Mouse (Mus musculus): ENCODE results near the gene Olfr237-ps1.
"Not testable (repeated sequence)": the region's sequence is repeated elsewhere in the genome, so short reads cannot be mapped to it uniquely, and the experiment has no call there.

Olfr237-ps1 gene

DNA sequence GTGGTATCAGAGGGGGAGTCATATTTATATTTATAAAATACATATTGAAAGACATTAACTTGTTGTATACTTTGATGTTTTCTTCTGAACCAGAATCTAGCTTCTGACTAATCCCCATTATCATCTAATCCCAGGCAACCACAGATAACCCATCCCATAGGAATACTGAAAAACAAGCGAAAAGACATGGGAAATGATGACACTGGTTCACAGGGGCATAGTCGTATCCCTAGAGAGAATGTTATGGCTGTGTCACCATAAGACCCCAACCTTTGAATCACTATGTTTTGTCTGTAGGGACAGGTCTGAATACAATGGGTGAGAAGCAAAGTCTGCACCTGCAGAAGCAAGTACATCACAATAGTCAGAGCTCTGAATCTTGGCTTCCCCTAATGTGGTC is at the start of gene Olfr237-ps1:
TSS of gene Olfr237-ps1 (plus strand) at position 301 of the 400 bp plus-strand sequence.
- not testable (repeated sequence) for DNase-seq (ENCODE audit: low read depth, low spot score)

GRCm38 (mm10) chr6:43106069-43106468 is 40.3 kb upstream of the Olfr237-ps1 start, which contains the start of gene Olfr441:
TSS of gene Olfr441 (plus strand) at chr6:43106369.
- DNase-seq (ENCODE audit: low read depth, low spot score), result not testable (repeated sequence)

DNA sequence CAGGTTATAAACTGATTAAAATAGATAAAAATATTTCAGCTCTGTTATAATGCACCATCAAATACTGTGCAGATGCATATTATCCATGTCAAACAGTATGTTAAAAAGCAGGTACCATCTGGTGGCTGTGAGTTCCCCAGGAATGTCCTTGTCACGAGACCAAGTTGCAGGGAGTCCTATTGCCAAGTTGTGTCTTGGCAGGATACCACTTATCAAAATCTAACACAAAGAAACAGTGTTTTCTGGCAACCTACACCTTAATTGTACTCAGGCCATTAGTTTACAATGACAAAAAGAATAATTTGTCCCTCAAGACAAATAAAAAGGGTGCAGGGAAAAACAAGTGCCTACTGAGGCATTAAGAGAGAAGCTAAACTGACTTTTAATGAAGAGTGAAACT is 13.1 kb downstream of the Olfr237-ps1 start:
- no peak for DNase-seq (ENCODE audit: low read depth, low spot score)

GRCm38 (mm10) chr6:43162982-43163381 is 16.6 kb downstream of the Olfr237-ps1 start, which contains the start of gene Olfr437:
TSS of gene Olfr437 (plus strand) at chr6:43163282.
- DNase-seq (ENCODE audit: low read depth, low spot score), result no peak

GRCm38 (mm10) chr6:43167246-43167645 is 20.9 kb downstream of the Olfr237-ps1 start:
- DNase-seq (ENCODE audit: low read depth, low spot score), result no peak

DNA sequence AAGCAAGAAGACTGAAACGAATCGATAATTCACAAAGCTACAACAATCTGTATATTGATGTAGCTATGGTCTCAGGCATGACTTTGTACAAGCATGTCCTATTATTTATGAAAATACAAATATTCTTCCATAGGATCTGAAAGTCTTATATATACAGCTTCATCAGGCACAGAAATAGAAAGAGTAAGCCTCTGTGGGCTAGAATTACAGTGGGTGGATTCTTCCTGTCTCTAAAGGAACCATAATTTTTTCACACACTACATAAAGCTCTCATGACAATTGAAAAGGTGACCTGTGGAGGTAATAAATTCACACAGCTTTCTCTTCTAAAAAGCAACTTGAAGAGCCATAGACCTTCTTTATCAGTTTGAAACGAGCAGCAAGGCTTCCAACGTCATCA is 25.5 kb downstream of the Olfr237-ps1 start, which contains the start of gene Olfr13:
TSS of gene Olfr13 (plus strand) at position 301 of the 400 bp plus-strand sequence.
- DNase-seq (ENCODE audit: low read depth, low spot score), result no peak

DNA sequence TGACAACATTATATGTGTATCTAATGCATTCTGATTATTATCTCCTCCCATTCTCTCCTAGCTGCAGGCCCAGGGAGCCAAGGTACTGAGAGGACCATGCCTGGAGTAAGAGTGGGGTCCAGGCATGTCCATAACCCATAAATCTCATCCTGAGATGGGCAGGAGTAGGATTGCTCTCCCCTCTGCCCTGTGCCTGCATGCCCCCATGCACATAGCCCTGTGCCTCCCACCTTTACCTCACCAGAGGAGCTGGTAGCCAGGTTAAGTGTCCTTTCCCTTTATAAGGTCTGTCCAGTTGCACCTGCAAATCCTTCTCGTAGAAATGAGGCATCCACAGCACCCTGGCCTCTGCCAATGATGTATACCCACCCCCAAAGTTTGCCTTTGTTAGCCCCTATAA is 31.8 kb downstream of the Olfr237-ps1 start:
- DNase-seq (ENCODE audit: low read depth, low spot score), result no peak

GRCm38 (mm10) chr6:43178584-43179501 is 32.5 kb downstream of the Olfr237-ps1 start:
- DNase-seq (ENCODE audit: low read depth, low spot score), result no peak

DNA sequence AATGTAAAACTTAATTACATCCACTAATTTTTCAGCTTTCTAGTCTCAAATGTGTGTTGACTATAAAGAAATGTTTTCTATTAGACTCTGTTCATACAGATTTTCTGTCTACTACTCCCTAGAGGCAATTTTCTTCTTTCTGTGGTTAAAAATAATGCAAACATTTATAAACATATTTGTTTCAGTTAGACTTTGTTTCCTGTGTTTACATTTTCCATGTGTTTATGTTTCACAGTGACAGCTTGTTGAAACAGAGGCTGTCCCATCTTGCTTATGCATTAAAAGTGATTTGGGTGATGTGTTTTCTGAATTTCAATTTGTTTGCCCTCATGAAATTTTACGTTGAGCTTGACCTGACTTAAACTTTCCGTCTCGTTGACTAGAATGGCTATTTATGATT is 44.6 kb downstream of the Olfr237-ps1 start:
- DNase-seq (ENCODE audit: low read depth, low spot score), result no peak

GRCm38 (mm10) chr6:43196781-43197180 is 50.4 kb downstream of the Olfr237-ps1 start, which contains the start of gene Olfr435:
TSS of gene Olfr435 (plus strand) at chr6:43197146.
- no peak for DNase-seq (ENCODE audit: low read depth, low spot score)

DNA sequence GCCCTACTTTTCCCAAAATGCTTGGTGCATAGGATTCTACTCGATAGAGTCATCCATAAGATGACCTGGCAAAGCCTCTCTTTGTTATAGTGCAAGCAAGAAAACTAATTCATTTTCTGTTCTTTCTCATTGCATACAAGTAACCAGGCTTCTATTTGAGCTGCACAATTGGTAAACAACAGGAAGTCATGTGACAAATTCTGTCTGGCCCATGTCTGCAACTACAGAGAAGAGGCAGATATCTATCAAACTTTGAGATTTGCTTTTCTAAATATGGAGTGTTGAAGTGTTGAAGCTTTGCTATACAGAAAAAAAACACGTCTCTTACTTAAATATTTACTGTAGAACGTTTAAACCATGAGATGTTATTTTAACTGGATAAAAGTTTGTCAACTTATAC is 51.7 kb downstream of the Olfr237-ps1 start:
- no peak for DNase-seq (ENCODE audit: low read depth, low spot score)

- DNase-seq (ENCODE audit: low read depth, low spot score), result no peak
Measured at GRCm38 (mm10) chr6:43202786-43203185, 56.4 kb downstream of the Olfr237-ps1 start.

DNA sequence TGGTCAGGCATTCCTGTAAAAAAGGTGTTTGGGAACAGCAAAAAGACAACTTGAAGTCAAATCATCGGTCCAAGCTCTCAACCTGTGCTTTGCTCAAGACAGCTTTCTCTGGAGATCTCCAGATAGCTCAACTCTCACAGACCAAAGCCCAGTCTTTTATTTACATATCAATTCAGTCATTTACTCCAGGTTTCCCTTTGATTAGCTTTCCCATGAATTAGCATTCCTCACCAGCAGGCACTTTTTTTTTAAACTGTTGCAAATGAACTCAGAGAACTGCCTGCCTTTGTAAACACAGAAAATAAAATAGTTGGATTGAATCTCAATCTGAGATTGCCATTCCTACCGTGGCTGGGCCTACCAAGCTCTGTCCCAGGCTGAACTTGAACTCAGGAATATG is 59.0 kb downstream of the Olfr237-ps1 start:
- DNase-seq (ENCODE audit: low read depth, low spot score), result no peak
